Mouse (Mus musculus) forebrain, embryonic 13.5 days (tissue): ENCODE measurements at regions not wholly inside any gene's neighbourhood (a gene's known extent, or its start where the extent isn't known, plus 50 kb on each side); places are given as distances from the start of the nearest gene placed in this dataset.
A peak's percentile ranks its signal among the peaks of the same experiment; 100 is the strongest.

Experiments used
- ATAC-seq: fragments of 200-750 bp; cut with Nextera tagmentation; 2 replicates; pipeline ENCODE4 v1.8.0; 2017
- H3K27ac ChIP-seq: fragments of 300-500 bp; sonication (generic); 2 replicates; pipeline ENCODE4 v1.5.1; 2015; ENCODE audit warnings: inconsistent platforms, mild to moderate bottlenecking, moderate library complexity
- H3K27me3 ChIP-seq: fragments of 300-500 bp; sonication (generic); 2 replicates; pipeline ENCODE4 v1.6.1; 2015; ENCODE audit warnings: mild to moderate bottlenecking, inconsistent platforms
- H3K36me3 ChIP-seq: fragments of 300-500 bp; sonication (generic); 2 replicates; pipeline ENCODE4 v1.6.1; 2015; ENCODE audit warnings: mild to moderate bottlenecking, inconsistent platforms; ENCODE audit not compliant: poor library complexity, severe bottlenecking
- H3K4me1 ChIP-seq: fragments of 300-500 bp; sonication (generic); 2 replicates; pipeline ENCODE4 v1.6.1; 2015; ENCODE audit warnings: inconsistent platforms
- H3K4me2 ChIP-seq: fragments of 300-500 bp; sonication (generic); 2 replicates; pipeline ENCODE4 v1.6.1; 2015; ENCODE audit warnings: inconsistent platforms, mild to moderate bottlenecking, moderate library complexity
- H3K4me3 ChIP-seq: fragments of 300-500 bp; sonication (generic); 2 replicates; pipeline ENCODE4 v1.5.1; 2015; ENCODE audit warnings: mild to moderate bottlenecking, inconsistent platforms
- H3K9ac ChIP-seq: fragments of 300-500 bp; sonication (generic); 2 replicates; pipeline ENCODE4 v1.6.1; 2015; ENCODE audit warnings: mild to moderate bottlenecking, inconsistent platforms
- H3K9me3 ChIP-seq: fragments of 300-500 bp; sonication (generic); replicated peaks from 2 replicates; pipeline ENCODE4 v1.6.1; 2016; ENCODE audit warnings: inconsistent platforms
- WGBS: fragments of 180-500 bp; shearing (Covaris S2); methylation state at CpG from one replicate; pipeline ENCODE4 v1.1.7; 2015; 5-methylcytosine and 5-hydroxymethylcytosine counted together

GRCm38 (mm10) chr4:9125236-9125963 lies 886.6 kb upstream of the Car8 start:
- 42% methylated on average over 11 of the region's 11 CpGs for WGBS
- H3K9ac ChIP-seq, result no peak overlapping the region

GRCm38 (mm10) chr4:9124586-9125232 lies 885.9 kb upstream of the Car8 start:
- no peak for ATAC-seq

More at GRCm38 (mm10) chr4:9125236-9125963, 886.6 kb upstream of the Car8 start:
- Histone ChIP-seq H3K27ac (no peak overlapping the region), H3K4me2 (no peak overlapping the region), H3K4me3 (no peak overlapping the region), H3K4me1 (no peaks in the 10 kb centered on the region), H3K36me3 (no peaks in the 10 kb centered on the region), H3K27me3 (no peaks in the 10 kb centered on the region), H3K9me3 (no peaks in the 10 kb centered on the region)
- ATAC-seq, result peak; percentile 62; the same call in 1 of the 2 replicates

GRCm38 (mm10) chr4:9124109-9124508 lies 885.3 kb upstream of the Car8 start:
- Histone ChIP-seq H3K4me1 (no peaks in the 10 kb centered on the region), H3K9me3 (no peaks in the 10 kb centered on the region), H3K4me3 (no peak overlapping the region), H3K4me2 (no peak overlapping the region), H3K9ac (no peak overlapping the region), H3K27ac (no peak overlapping the region), H3K27me3 (no peaks in the 10 kb centered on the region), H3K36me3 (no peaks in the 10 kb centered on the region)
- ATAC-seq, result no peak
- 72% methylated on average over 5 of the region's 5 CpGs for WGBS

More at GRCm38 (mm10) chr4:9124586-9125232, 885.9 kb upstream of the Car8 start:
- no peak overlapping the region for H3K9ac ChIP-seq
- H3K4me1 ChIP-seq, result no peaks in the 10 kb centered on the region
- H3K9me3 ChIP-seq, result no peaks in the 10 kb centered on the region
- no peaks in the 10 kb centered on the region for H3K27me3 ChIP-seq
- WGBS, result 93% methylated on average over 4 of the region's 4 CpGs
- no peak overlapping the region for H3K4me2 ChIP-seq
- H3K4me3 ChIP-seq, result no peak overlapping the region
- H3K27ac ChIP-seq, result no peak overlapping the region
- no peaks in the 10 kb centered on the region for H3K36me3 ChIP-seq

GRCm38 (mm10) chr4:9123396-9124031 lies 884.7 kb upstream of the Car8 start:
- Histone ChIP-seq H3K9ac (no peak overlapping the region), H3K4me1 (no peaks in the 10 kb centered on the region), H3K4me3 (no peak overlapping the region), H3K9me3 (no peaks in the 10 kb centered on the region), H3K4me2 (no peak overlapping the region), H3K27me3 (no peaks in the 10 kb centered on the region), H3K36me3 (no peaks in the 10 kb centered on the region), H3K27ac (no peak overlapping the region)
- WGBS, result 76% methylated on average over 9 of the region's 9 CpGs
- ATAC-seq, result no peak

- H3K4me3 ChIP-seq, result no peak overlapping the region
- WGBS, result 80% methylated on average over 10 of the region's 10 CpGs
These were observed 883.9 kb upstream of the Car8 start for GRCm38 (mm10) chr4:9122639-9123286.

GRCm38 (mm10) chr4:9116955-9117647 lies 878.3 kb upstream of the Car8 start:
- no peaks in the 10 kb centered on the region for H3K36me3 ChIP-seq
- H3K4me1 ChIP-seq, result peaks cover 4% of the 10 kb centered on the region; the same call in 1 of the 2 replicates
- no peak for ATAC-seq
- no peak overlapping the region for H3K27ac ChIP-seq
- no peak overlapping the region for H3K9ac ChIP-seq
- no peaks in the 10 kb centered on the region for H3K27me3 ChIP-seq
- H3K9me3 ChIP-seq, result no peaks in the 10 kb centered on the region
- no peak overlapping the region for H3K4me2 ChIP-seq
- no peak overlapping the region for H3K4me3 ChIP-seq
- WGBS, result 29% methylated on average over 4 of the region's 4 CpGs

More at GRCm38 (mm10) chr4:9122639-9123286, 883.9 kb upstream of the Car8 start:
- Histone ChIP-seq H3K27me3 (no peaks in the 10 kb centered on the region), H3K27ac (no peak overlapping the region), H3K4me1 (no peaks in the 10 kb centered on the region), H3K9me3 (no peaks in the 10 kb centered on the region), H3K4me2 (no peak overlapping the region), H3K9ac (no peak overlapping the region), H3K36me3 (no peaks in the 10 kb centered on the region)
- no peak for ATAC-seq

GRCm38 (mm10) chr4:9115874-9116273 lies 877.0 kb upstream of the Car8 start:
- H3K4me1 ChIP-seq, result peaks cover 4% of the 10 kb centered on the region; the same call in 1 of the 2 replicates
- no peak overlapping the region for H3K4me3 ChIP-seq
- H3K9ac ChIP-seq, result no peak overlapping the region
- H3K27ac ChIP-seq, result no peak overlapping the region
- H3K9me3 ChIP-seq, result no peaks in the 10 kb centered on the region
- no peaks in the 10 kb centered on the region for H3K36me3 ChIP-seq
- ATAC-seq, result no peak
- 30% methylated on average over 7 of the region's 7 CpGs for WGBS
- no peaks in the 10 kb centered on the region for H3K27me3 ChIP-seq
- no peak overlapping the region for H3K4me2 ChIP-seq

- no peak for ATAC-seq
- Histone ChIP-seq H3K36me3 (no peaks in the 10 kb centered on the region), H3K4me3 (no peak overlapping the region), H3K27me3 (no peaks in the 10 kb centered on the region), H3K27ac (no peak overlapping the region), H3K4me1 (peaks cover 4% of the 10 kb centered on the region; the same call in 1 of the 2 replicates), H3K9me3 (no peaks in the 10 kb centered on the region), H3K4me2 (no peak overlapping the region), H3K9ac (no peak overlapping the region)
- WGBS, result 93% methylated on average over 5 of the region's 5 CpGs
These were observed 875.1 kb upstream of the Car8 start for GRCm38 (mm10) chr4:9113982-9114381.

- no peaks in the 10 kb centered on the region for H3K36me3 ChIP-seq
- no peaks in the 10 kb centered on the region for H3K4me1 ChIP-seq
- no peaks in the 10 kb centered on the region for H3K9me3 ChIP-seq
- no peak overlapping the region for H3K4me2 ChIP-seq
- 85% methylated on average over 7 of the region's 7 CpGs for WGBS
- no peak for ATAC-seq
- no peak overlapping the region for H3K9ac ChIP-seq
- no peak overlapping the region for H3K27ac ChIP-seq
- H3K4me3 ChIP-seq, result no peak overlapping the region
- H3K27me3 ChIP-seq, result no peaks in the 10 kb centered on the region
These were observed 871.5 kb upstream of the Car8 start for GRCm38 (mm10) chr4:9110355-9110754.

GRCm38 (mm10) chr4:9107295-9107694 lies 868.5 kb upstream of the Car8 start:
- Histone ChIP-seq H3K27me3 (no peaks in the 10 kb centered on the region), H3K4me2 (no peak overlapping the region), H3K9ac (no peak overlapping the region), H3K4me1 (no peaks in the 10 kb centered on the region), H3K27ac (no peak overlapping the region), H3K9me3 (no peaks in the 10 kb centered on the region; the same call in 1 of the 2 replicates), H3K36me3 (no peaks in the 10 kb centered on the region), H3K4me3 (no peak overlapping the region)
- WGBS, result 84% methylated on average over 14 of the region's 14 CpGs
- ATAC-seq, result peak; percentile 43

GRCm38 (mm10) chr4:9106778-9107177 lies 867.9 kb upstream of the Car8 start:
- Histone ChIP-seq H3K36me3 (no peaks in the 10 kb centered on the region), H3K4me2 (no peak overlapping the region), H3K4me3 (no peak overlapping the region), H3K9me3 (no peaks in the 10 kb centered on the region; the same call in 1 of the 2 replicates), H3K4me1 (no peaks in the 10 kb centered on the region), H3K9ac (no peak overlapping the region), H3K27me3 (no peaks in the 10 kb centered on the region), H3K27ac (no peak overlapping the region)
- ATAC-seq, result no peak
- 83% methylated on average over 9 of the region's 9 CpGs for WGBS
